Mouse (Mus musculus): ENCODE data around the gene Senp1.

DNA sequence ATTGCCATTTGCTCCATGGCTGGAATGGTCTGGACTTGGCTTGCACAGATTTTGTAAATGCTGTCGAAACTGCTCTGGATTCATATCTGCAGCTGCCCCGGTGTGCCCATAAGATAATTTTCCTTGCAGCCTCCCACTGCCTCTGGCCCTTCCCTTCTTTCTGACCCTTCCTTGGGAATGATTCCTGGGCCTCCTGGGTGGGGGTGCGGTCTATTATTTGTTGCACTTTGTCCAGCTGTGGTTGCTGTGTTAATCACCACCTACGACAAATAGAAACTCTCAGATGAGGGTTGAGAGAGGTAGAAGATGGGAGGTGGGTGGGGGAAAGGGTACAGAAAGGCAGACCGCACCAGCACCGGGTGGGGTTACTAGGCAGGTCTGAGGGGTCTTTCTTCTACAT lies 13.7 kb upstream of the Senp1 start:
- TF ChIP-seq POLR2A (IDR thresholded peaks at IDR 0.05; ENCODE audit: borderline replicate concordance, extremely low read depth, low read depth, low read length) (no peak), CTCF (IDR thresholded peaks at IDR 0.05; ENCODE audit: insufficient read depth, low read length) (no peak)

Measured in lung, adult 2 months (tissue).